Mouse (Mus musculus) heart, embryonic 13.5 days (tissue): ENCODE results near the gene Fzr1. TPM values are rescaled to one million over a fixed set of nuclear protein-coding genes. Genes with fewer than 3 reads are reported as not detected.

Experiments used
- microRNA-seq: library from miRNA; unstranded; fragments of <30 nt; microRNA quantifications from one replicate; pipeline ENCODE4, GENCODE M21; 2016
- polyA plus RNA-seq: library from polyadenylated mRNA; unstranded; fragments of >200 nt; fragmentation: Nextera tagmentation; extraction: Ambion mirVana; gene quantifications from 2 replicates; pipeline ENCODE4 v1.2.1, GENCODE M21; 2015

The Fzr1 gene
- polyA plus RNA-seq, 1 experiment from 2014 or later = 72.2 TPM

Small RNA genes within 50 kb of the gene (microRNA-seq; reads per million reads assigned to microRNA genes)
- gene Mir1191b = 1.6 reads per million
- 0.61 reads per million for gene Mir6913

Other genes starting within 250 kb of the Fzr1 start
- 19.5 and 20.1 TPM in 2 replicates for gene Zbtb7a, start 243.3 kb downstream of the Fzr1 start, polyA plus RNA-seq
- 35.7 and 40.3 TPM in 2 replicates for gene Pias4, start 210.6 kb downstream of the Fzr1 start, polyA plus RNA-seq
- gene Eef2, start 201.9 kb downstream of the Fzr1 start, polyA plus RNA-seq = 393 and 411 TPM in 2 replicates
- 41.5 and 42.4 TPM in 2 replicates for gene Dapk3, start 195.5 kb downstream of the Fzr1 start, polyA plus RNA-seq
- 0.27 TPM in 1 of 2 replicates, not detected in the other for gene 4930442H23Rik, start 194.7 kb downstream of the Fzr1 start, polyA plus RNA-seq
- 5.2 and 6.1 TPM in 2 replicates for gene Nmrk2, start 176.5 kb downstream of the Fzr1 start, polyA plus RNA-seq
- gene Atcay, start 147.7 kb downstream of the Fzr1 start, polyA plus RNA-seq = 0.43 and 0.53 TPM in 2 replicates
- 4.1 and 6.5 TPM in 2 replicates for gene Zfr2, start 145.4 kb downstream of the Fzr1 start, polyA plus RNA-seq
- gene Matk, start 125.6 kb downstream of the Fzr1 start, polyA plus RNA-seq = 1.6 and 1.9 TPM in 2 replicates
- 244 and 260 TPM in 2 replicates for gene Mrpl54, start 111.6 kb downstream of the Fzr1 start, polyA plus RNA-seq
- 45.4 and 51.4 TPM in 2 replicates for gene Apba3, start 111.6 kb downstream of the Fzr1 start, polyA plus RNA-seq
- 2.2 and 2.4 TPM in 2 replicates for gene Tjp3, start 86.9 kb downstream of the Fzr1 start, polyA plus RNA-seq
- 31.0 and 32.0 TPM in 2 replicates for gene Pip5k1c, start 85.6 kb downstream of the Fzr1 start, polyA plus RNA-seq
- gene Cactin, start 57.4 kb downstream of the Fzr1 start, polyA plus RNA-seq = 25.6 and 28.2 TPM in 2 replicates
- gene Tbxa2r, start 49.8 kb downstream of the Fzr1 start, polyA plus RNA-seq = 13.6 and 14.7 TPM in 2 replicates
- 0.06 TPM in 1 of 2 replicates, not detected in the other for gene Gipc3, start 35.2 kb downstream of the Fzr1 start, polyA plus RNA-seq
- 81.9 and 90.9 TPM in 2 replicates for gene Hmg20b, start 28.0 kb downstream of the Fzr1 start, polyA plus RNA-seq
- gene Mfsd12, start 21.0 kb downstream of the Fzr1 start, polyA plus RNA-seq = 10.7 and 11.1 TPM in 2 replicates
- 0.98 and 1.1 TPM in 2 replicates for gene 4930404N11Rik, start 12.7 kb downstream of the Fzr1 start, polyA plus RNA-seq
- 69.7 and 73.6 TPM in 2 replicates for gene Dohh, start 5.9 kb upstream of the Fzr1 start, polyA plus RNA-seq
- gene Gm48551, start 6.0 kb upstream of the Fzr1 start, polyA plus RNA-seq = 2.1 and 2.3 TPM in 2 replicates
- 0.82 and 1.1 TPM in 2 replicates for gene Gm48552, start 10.5 kb upstream of the Fzr1 start, polyA plus RNA-seq
- 2.7 and 3.1 TPM in 2 replicates for gene Smim24, start 14.5 kb upstream of the Fzr1 start, polyA plus RNA-seq
- 56.6 and 57.4 TPM in 2 replicates for gene Nfic, start 77.1 kb upstream of the Fzr1 start, polyA plus RNA-seq
- 0.15 and 0.16 TPM in 2 replicates for gene Celf5, start 104.2 kb upstream of the Fzr1 start, polyA plus RNA-seq
- 51.7 and 53.8 TPM in 2 replicates for gene Ncln, start 117.9 kb upstream of the Fzr1 start, polyA plus RNA-seq
- gene S1pr4, start 121.6 kb upstream of the Fzr1 start, polyA plus RNA-seq = 0.53 and 0.62 TPM in 2 replicates
- 1.5 and 2.0 TPM in 2 replicates for gene Gna15, start 145.7 kb upstream of the Fzr1 start, polyA plus RNA-seq
- 59.0 and 62.7 TPM in 2 replicates for gene Gna11, start 166.7 kb upstream of the Fzr1 start, polyA plus RNA-seq
- 629 and 649 TPM in 2 replicates for gene Aes, start 181.0 kb upstream of the Fzr1 start, polyA plus RNA-seq
- gene Tle2, start 196.0 kb upstream of the Fzr1 start, polyA plus RNA-seq = 23.4 and 26.4 TPM in 2 replicates
- 30.1 and 30.4 TPM in 2 replicates for gene Tle6, start 222.6 kb upstream of the Fzr1 start, polyA plus RNA-seq
- gene BC025920, start 227.8 kb upstream of the Fzr1 start, polyA plus RNA-seq = 0.44 and 0.64 TPM in 2 replicates
- 24.6 and 25.6 TPM in 2 replicates for gene Sirt6, start 249.3 kb upstream of the Fzr1 start, polyA plus RNA-seq